Mouse (Mus musculus) embryonic facial prominence, embryonic 12.5 days (tissue): ENCODE results near the gene Arhgef18. TPM values are rescaled to one million over a fixed set of nuclear protein-coding genes. Genes with fewer than 3 reads are reported as not detected.

Experiments
- ATAC-seq: fragments of 200-750 bp; cut with Nextera tagmentation; 2 replicates; pipeline ENCODE4 v1.8.0; 2017; ENCODE audit not compliant: insufficient number of reproducible peaks, insufficient read depth, low FRiP score, low TSS enrichment
- H3K27ac ChIP-seq: fragments of 300-500 bp; sonication (generic); 2 replicates; pipeline ENCODE4 v1.5.1; 2016; ENCODE audit warnings: mild to moderate bottlenecking
- H3K27me3 ChIP-seq: fragments of 300-500 bp; sonication (generic); 2 replicates; pipeline ENCODE4 v1.6.1; 2016; ENCODE audit warnings: mild to moderate bottlenecking, moderate library complexity
- H3K36me3 ChIP-seq: fragments of 300-500 bp; sonication (generic); 2 replicates; pipeline ENCODE4 v1.6.1; 2016; ENCODE audit warnings: mild to moderate bottlenecking
- H3K4me1 ChIP-seq: fragments of 300-500 bp; sonication (generic); 2 replicates; pipeline ENCODE4 v1.6.1; 2016
- H3K4me2 ChIP-seq: fragments of 300-500 bp; sonication (generic); replicated peaks from 2 replicates; pipeline ENCODE4 v1.6.1; 2016; ENCODE audit warnings: mild to moderate bottlenecking, moderate library complexity
- H3K4me3 ChIP-seq: fragments of 300-500 bp; sonication (generic); 2 replicates; pipeline ENCODE4 v1.5.1; 2016; ENCODE audit warnings: mild to moderate bottlenecking
- H3K9ac ChIP-seq: fragments of 300-500 bp; sonication (generic); 2 replicates; pipeline ENCODE4 v1.6.1; 2016; ENCODE audit warnings: mild to moderate bottlenecking, moderate library complexity
- H3K9me3 ChIP-seq: fragments of 300-500 bp; sonication (generic); 2 replicates; pipeline ENCODE4 v1.6.1; 2016; ENCODE audit warnings: mild to moderate bottlenecking, moderate library complexity
- WGBS: fragments of 180-500 bp; shearing (Covaris S2); methylation state at CpG from one replicate; pipeline ENCODE4 v1.1.7; 2016; 5-methylcytosine and 5-hydroxymethylcytosine counted together
- polyA plus RNA-seq: library from polyadenylated mRNA; unstranded; fragments of >200 nt; fragmentation: Nextera tagmentation; extraction: Ambion mirVana; gene quantifications from 2 replicates; pipeline ENCODE4 v1.2.1, GENCODE M21; 2016

Arhgef18 gene
- polyA plus RNA-seq, 1 experiment from 2014 or later: 13.0 TPM

DNA sequence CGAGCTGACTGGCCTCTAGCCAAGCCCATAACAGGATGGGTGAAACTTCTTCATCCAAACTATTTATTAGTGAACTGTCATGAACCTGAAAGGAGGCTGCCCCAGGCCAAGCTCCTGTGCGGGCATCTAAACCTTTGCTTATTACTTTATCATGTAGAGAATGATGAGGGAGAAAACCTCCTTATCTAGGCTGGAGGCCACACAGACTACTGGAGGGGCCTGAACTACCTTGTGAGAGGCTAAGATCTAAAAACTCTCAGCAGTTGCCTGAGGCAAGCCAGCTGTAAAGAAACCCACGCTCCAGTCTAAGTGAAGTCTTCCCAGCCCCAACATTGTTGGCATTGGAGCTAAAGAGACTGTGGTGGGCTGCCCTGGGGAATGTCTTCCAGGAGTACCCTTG is 14.6 kb downstream of the Arhgef18 start:
- Histone ChIP-seq H3K9me3 (no peaks in the 10 kb centered on the region), H3K27me3 (no peaks in the 10 kb centered on the region), H3K4me2 (no peak overlapping the region), H3K4me1 (no peaks in the 10 kb centered on the region), H3K4me3 (no peak overlapping the region), H3K9ac (no peak overlapping the region), H3K27ac (no peak overlapping the region), H3K36me3 (no peaks in the 10 kb centered on the region)
- WGBS: 77% methylated on average over 3 of the region's 3 CpGs
- ATAC-seq: no peak

DNA sequence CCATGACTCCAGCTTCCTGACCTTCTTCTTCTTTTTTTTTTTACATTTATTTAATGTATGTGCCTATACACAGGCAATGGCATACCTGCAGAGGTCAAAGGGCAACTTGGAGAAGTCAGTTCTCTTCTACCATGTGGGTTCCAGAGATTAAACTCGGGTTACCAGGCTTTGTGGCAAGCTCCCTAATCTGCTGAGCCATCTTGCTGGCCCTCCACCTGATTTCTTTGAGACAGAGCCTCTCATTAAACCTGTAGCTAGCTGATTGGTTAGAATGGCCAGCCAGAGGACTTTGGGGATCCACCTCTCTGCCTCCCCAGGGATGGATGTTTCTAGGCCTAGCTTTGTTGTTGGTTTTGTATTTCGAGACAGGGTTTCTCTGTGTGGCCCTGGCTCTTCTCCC is 18.3 kb downstream of the Arhgef18 start:
- Histone ChIP-seq H3K27me3 (no peaks in the 10 kb centered on the region), H3K4me3 (no peak overlapping the region), H3K4me2 (no peak overlapping the region), H3K9ac (no peak overlapping the region), H3K27ac (no peak overlapping the region), H3K4me1 (no peaks in the 10 kb centered on the region), H3K36me3 (no peaks in the 10 kb centered on the region), H3K9me3 (no peaks in the 10 kb centered on the region)
- 70% methylated on average over 2 of the region's 2 CpGs for WGBS
- ATAC-seq: no peak

DNA sequence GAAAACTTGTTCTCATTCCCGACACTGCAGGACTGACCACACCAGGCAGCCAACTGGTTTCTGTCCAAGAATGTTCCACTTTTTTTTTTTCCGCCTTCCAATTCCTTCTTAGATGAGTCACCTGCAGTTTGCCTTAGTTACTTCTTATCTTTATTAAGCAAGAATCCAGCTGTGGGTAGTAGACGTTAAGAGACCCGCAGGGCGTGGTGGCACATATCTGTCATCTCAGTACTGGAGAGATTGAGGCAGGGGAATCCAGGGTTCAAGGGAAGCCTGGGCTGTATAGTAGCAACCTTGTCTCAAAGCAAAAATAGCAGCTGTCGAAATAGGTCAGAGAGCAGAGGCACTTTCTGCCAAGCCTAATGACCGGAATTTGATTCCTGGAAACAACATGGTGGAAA is 19.1 kb downstream of the Arhgef18 start:
- 91% methylated on average over 7 of the region's 7 CpGs for whole genome bisulfite sequencing
- Histone ChIP-seq H3K27ac (no peak overlapping the region), H3K9me3 (no peaks in the 10 kb centered on the region), H3K9ac (no peak overlapping the region), H3K27me3 (no peaks in the 10 kb centered on the region), H3K36me3 (no peaks in the 10 kb centered on the region), H3K4me1 (no peaks in the 10 kb centered on the region; the same call in 1 of the 2 replicates), H3K4me2 (no peak overlapping the region), H3K4me3 (no peak overlapping the region)
- ATAC-seq: no peak

- H3K27ac ChIP-seq: no peak overlapping the region
- H3K4me1 ChIP-seq: peaks cover 6% of the 10 kb centered on the region
- H3K36me3 ChIP-seq: no peaks in the 10 kb centered on the region
- H3K4me2 ChIP-seq: no peak overlapping the region
- no peak overlapping the region for H3K9ac ChIP-seq
- no peak for ATAC-seq
- 96% methylated on average over 1 of the region's 1 CpGs for WGBS
- H3K4me3 ChIP-seq: no peak overlapping the region
- no peaks in the 10 kb centered on the region for H3K27me3 ChIP-seq
- H3K9me3 ChIP-seq: no peaks in the 10 kb centered on the region
Observed at GRCm38 (mm10) chr8:3412816-3413215, 20.0 kb downstream of the Arhgef18 start.

DNA sequence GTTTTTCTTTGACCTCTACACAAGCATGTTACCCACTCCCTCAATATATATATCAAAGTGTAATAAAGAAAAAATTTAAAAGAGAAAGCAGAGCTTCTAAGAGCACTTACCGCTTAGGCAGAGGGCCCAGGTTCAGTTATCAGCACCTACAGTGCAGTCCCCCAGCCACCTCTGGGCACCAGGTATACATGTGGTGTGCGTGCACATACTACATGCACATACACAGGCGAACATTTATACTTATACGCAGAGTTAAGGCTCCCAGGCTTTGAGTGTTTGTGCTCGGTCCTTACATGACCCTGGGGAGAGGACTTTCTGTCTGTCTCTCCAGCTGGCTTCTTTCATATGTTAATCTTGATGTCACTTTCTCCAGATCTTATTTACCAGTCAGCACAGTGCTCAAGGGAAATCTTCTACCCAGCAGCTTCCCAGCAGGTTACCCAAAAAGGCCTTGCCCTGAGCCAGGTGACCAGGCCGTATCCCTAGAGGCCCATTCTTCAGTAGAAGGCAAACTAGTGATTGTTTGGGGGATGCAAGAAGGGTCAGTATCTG is 21.9 kb downstream of the Arhgef18 start:
- no peak overlapping the region for H3K27ac ChIP-seq
- no peak overlapping the region for H3K4me2 ChIP-seq
- peaks cover 13% of the 10 kb centered on the region for H3K4me1 ChIP-seq
- H3K27me3 ChIP-seq: no peaks in the 10 kb centered on the region
- no peak overlapping the region for H3K4me3 ChIP-seq
- no peak overlapping the region for H3K9ac ChIP-seq
- H3K9me3 ChIP-seq: no peaks in the 10 kb centered on the region
- H3K36me3 ChIP-seq: no peaks in the 10 kb centered on the region
- WGBS: 60% methylated on average over 6 of the region's 6 CpGs
- no peak for ATAC-seq

GRCm38 (mm10) chr8:3415259-3415658 is 22.5 kb downstream of the Arhgef18 start:
- WGBS: 71% methylated on average over 4 of the region's 4 CpGs
- ATAC-seq: no peak
- peaks cover 15% of the 10 kb centered on the region for H3K4me1 ChIP-seq

GRCm38 (mm10) chr8:3415661-3416060 is 22.9 kb downstream of the Arhgef18 start:
- no peaks in the 10 kb centered on the region for H3K27me3 ChIP-seq
- H3K4me3 ChIP-seq: no peak overlapping the region
- H3K9ac ChIP-seq: no peak overlapping the region
- peaks cover 16% of the 10 kb centered on the region for H3K4me1 ChIP-seq
- no peak for ATAC-seq
- WGBS: 91% methylated on average over 6 of the region's 6 CpGs
- H3K9me3 ChIP-seq: no peaks in the 10 kb centered on the region
- no peak overlapping the region for H3K4me2 ChIP-seq
- H3K27ac ChIP-seq: no peak overlapping the region
- H3K36me3 ChIP-seq: no peaks in the 10 kb centered on the region

More at GRCm38 (mm10) chr8:3415259-3415658, 22.5 kb downstream of the Arhgef18 start:
- Histone ChIP-seq H3K9me3 (no peaks in the 10 kb centered on the region), H3K36me3 (no peaks in the 10 kb centered on the region), H3K27ac (no peak overlapping the region), H3K4me2 (no peak overlapping the region), H3K4me3 (no peak overlapping the region), H3K27me3 (no peaks in the 10 kb centered on the region), H3K9ac (no peak overlapping the region)

DNA sequence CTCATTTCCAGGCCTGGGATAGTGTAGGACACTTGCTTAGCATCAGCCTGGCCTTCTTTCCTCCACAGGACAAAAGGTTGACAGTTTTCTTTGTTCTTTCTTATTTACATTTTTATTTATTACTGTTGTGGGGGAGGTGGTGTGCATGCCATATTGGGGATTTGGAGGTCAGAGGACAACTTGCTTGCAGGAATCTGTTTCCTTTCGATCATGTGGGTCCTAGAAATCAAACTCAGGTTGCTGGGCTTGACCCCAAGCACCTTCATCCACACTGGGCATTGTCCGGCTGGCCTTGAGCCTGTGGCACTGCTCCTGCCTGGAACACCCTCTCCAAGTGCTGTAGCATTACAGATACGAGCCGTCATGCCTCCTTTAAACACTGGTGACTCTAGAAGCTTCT is 24.0 kb downstream of the Arhgef18 start:
- Histone ChIP-seq H3K4me1 (peaks cover 16% of the 10 kb centered on the region), H3K27me3 (no peaks in the 10 kb centered on the region), H3K4me3 (no peak overlapping the region), H3K9me3 (no peaks in the 10 kb centered on the region), H3K4me2 (no peak overlapping the region), H3K9ac (no peak overlapping the region), H3K27ac (no peak overlapping the region), H3K36me3 (no peaks in the 10 kb centered on the region)
- no peak for ATAC-seq
- 40% methylated on average over 4 of the region's 4 CpGs for WGBS

DNA sequence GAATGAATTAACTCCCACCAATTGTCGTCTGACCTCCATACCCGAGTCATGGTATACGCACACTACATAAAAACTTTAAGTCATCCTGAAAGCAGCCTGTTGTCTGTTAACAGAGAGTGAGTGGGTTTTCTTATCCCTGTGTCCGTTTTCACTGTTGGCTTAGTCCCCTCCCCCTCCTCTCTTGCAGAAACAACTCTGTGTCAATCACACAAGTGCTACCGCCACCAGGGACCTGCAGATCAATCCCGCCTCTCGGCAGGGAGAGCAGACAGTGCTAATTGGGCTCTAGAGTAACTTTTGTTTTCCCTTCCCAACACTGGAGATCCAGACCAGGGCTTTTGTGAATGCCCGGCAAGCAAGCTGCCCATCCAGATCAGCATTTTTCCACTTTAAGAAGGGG is 24.6 kb downstream of the Arhgef18 start:
- Histone ChIP-seq H3K4me3 (no peak overlapping the region), H3K27ac (0 out of 2 replicates have a peak overlapping the region, but pooled peaks have one; percentile 36), H3K4me1 (peaks cover 16% of the 10 kb centered on the region), H3K9ac (no peak overlapping the region), H3K4me2 (no peak overlapping the region), H3K27me3 (no peaks in the 10 kb centered on the region), H3K36me3 (no peaks in the 10 kb centered on the region), H3K9me3 (no peaks in the 10 kb centered on the region)
- 6% methylated on average over 8 of the region's 8 CpGs for WGBS
- no peak for ATAC-seq

DNA sequence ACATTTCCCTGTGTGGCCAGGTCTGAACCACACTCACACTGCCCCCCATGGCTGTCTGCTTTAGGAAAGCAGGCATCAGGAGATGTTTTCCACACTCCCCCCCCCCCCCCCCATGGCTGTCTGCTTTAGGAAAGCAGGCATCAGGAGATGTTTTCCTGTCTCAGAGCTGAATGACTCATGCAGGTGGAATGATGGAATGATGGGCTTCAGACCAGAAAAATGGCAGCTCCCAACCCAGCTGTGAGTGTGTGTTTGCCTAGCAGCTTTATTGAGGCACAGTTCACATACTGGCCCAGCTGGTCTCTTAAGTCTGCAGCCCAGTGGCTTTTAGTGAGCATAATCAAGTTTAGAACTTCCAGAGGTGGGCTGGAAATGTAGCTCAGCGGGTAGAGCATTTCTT is 25.3 kb downstream of the Arhgef18 start:
- Histone ChIP-seq H3K4me2 (no peak overlapping the region), H3K9ac (no peak overlapping the region), H3K4me1 (peaks cover 16% of the 10 kb centered on the region), H3K36me3 (no peaks in the 10 kb centered on the region), H3K27ac (0 out of 2 replicates have a peak overlapping the region, but pooled peaks have one; percentile 36), H3K9me3 (no peaks in the 10 kb centered on the region), H3K4me3 (no peak overlapping the region), H3K27me3 (no peaks in the 10 kb centered on the region)
- 79% methylated on average over 1 of the region's 1 CpGs for WGBS
- ATAC-seq: no peak

DNA sequence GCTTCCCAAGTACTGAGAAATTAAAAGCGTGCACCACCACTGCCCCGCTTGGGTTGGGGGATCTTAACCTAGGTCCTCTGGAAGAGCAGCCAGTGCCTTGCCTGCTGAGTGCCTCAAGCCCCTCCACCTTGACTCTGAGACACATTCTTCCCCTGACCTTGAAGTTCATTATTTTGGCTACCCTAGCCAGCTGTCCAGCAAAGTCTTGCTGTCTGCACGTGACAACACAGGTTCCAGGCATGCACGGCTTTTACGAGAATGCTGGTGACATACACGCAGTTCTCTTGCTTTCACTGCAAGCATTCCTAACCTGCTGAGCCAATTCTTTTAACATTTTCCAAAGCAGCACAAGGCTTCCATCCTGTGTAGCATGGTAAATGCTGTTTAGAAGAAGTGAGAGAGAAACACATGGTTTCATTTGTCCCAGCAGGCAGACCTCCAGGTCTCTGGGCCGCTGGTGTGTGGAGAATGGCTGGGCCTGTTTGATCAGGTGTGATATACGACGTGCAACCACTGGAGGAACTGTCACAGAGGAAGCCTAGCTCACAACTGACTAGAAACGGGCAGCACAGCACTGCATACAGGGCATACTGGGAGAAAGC is 27.4 kb downstream of the Arhgef18 start:
- Histone ChIP-seq H3K27ac (no peak overlapping the region), H3K36me3 (no peaks in the 10 kb centered on the region)
- ATAC-seq: no peak

GRCm38 (mm10) chr8:3421507-3421906 is 28.7 kb downstream of the Arhgef18 start:
- no peak for ATAC-seq

More for the DNA sequence above, 27.4 kb downstream of the Arhgef18 start:
- Histone ChIP-seq H3K9me3 (no peaks in the 10 kb centered on the region), H3K4me2 (no peak overlapping the region), H3K27me3 (no peaks in the 10 kb centered on the region), H3K9ac (no peak overlapping the region), H3K4me1 (peaks cover 16% of the 10 kb centered on the region), H3K4me3 (no peak overlapping the region)
- WGBS: 75% methylated on average over 10 of the region's 10 CpGs

More at GRCm38 (mm10) chr8:3421507-3421906, 28.7 kb downstream of the Arhgef18 start:
- no peak overlapping the region for H3K4me3 ChIP-seq
- no peaks in the 10 kb centered on the region for H3K27me3 ChIP-seq
- WGBS: 93% methylated on average over 5 of the region's 5 CpGs
- peaks cover 16% of the 10 kb centered on the region for H3K4me1 ChIP-seq
- H3K9ac ChIP-seq: no peak overlapping the region
- no peak overlapping the region for H3K27ac ChIP-seq
- no peaks in the 10 kb centered on the region for H3K36me3 ChIP-seq
- no peaks in the 10 kb centered on the region for H3K9me3 ChIP-seq
- H3K4me2 ChIP-seq: no peak overlapping the region
